Mouse (Mus musculus): Measurements from ENCODE around the gene Ablim1.

The Ablim1 gene

DNA sequence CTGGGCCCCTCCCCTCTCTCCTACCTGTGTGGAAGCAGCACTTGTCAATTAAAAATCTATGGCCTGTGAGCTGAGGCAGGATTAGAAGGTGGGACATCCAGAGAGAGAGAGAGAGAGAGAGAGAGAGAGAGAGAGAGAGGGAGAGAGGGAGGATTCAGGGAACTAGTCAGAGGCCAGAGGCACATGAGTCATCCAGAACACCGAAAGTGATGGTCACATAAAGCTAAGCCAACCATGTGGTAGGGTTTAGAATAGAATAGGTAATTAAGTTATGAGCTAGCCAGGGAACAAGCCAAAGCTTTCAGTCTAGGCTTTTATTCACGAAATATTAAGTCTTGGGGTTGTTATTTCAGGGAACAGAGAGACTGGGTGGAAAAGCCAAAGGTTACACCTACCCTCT lies 10.1 kb downstream of the Ablim1 start:
- no peak for DNase-seq (ENCODE audit: low read depth, low spot score)

GRCm38 (mm10) chr19:57301961-57302395 lies 12.7 kb downstream of the Ablim1 start:
- DNase-seq (ENCODE audit: low read depth, low spot score): no peak

DNA sequence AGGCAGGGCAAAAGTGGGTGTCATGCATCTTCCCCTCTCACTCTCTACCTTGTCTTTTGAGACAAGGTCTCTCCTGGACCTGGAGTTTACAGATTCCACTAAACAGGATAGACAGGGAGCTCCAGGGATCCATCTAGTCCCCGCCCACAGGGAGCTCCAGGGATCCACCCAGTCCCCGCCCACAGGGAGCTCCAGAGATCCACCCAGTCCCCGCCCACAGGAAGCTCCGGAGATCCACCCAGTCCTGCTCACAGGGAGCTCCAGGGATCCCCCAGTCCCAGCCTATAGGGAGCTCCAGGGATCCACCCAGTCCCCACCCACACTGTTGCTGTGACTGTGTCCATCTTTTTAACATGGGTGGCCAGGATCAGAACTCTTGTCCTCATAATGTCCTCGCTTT lies 16.7 kb downstream of the Ablim1 start:
- no peak for DNase-seq (ENCODE audit: low read depth, low spot score)

GRCm38 (mm10) chr19:57297447-57297846 lies 17.3 kb downstream of the Ablim1 start:
- DNase-seq (ENCODE audit: low read depth, low spot score): no peak

DNA sequence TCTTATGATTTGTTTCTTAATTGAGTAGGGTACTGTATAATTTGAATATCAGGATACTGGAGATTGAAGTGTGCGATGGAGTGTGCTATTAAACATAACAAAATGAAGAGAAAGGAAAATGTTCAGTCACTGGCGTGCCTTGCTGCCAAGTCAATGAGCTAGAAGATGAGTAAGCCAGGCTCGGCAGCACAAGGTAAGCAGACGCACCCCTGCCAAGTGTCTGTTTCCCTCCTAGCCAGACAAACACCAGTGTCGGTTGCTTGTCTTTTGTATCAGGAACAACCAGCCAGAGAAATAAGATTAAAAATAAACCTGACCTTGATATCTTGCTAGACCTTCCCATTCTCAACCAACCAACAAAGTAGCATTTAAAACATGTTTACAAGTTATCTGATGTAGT lies 18.2 kb downstream of the Ablim1 start:
- no peak for DNase-seq (ENCODE audit: low read depth, low spot score)

- no peak for DNase-seq (ENCODE audit: low read depth, low spot score)
Observed at GRCm38 (mm10) chr19:57295521-57295920, 19.2 kb downstream of the Ablim1 start.

- DNase-seq (ENCODE audit: low read depth, low spot score): no peak
Observed at GRCm38 (mm10) chr19:57294356-57294755, 20.4 kb downstream of the Ablim1 start.

DNA sequence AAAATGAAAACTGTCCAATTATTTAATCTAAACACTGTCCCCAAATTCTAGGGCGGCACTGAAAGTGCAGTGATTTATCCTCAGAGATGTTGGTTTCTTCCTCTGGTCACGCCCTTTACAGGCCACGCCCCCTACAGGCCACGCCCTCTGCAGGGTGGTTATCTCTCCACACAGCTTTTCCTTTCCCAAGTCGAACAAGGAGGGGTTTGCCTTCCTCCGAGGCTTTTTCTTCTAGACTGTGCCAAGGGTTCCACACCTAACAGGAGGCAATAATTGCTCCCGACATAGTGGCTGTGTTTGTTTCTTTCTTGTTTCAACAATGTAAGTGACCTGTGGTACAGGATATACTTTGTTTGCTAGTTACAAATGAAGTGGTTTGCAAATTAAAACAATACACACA lies 21.0 kb downstream of the Ablim1 start:
- DNase-seq (ENCODE audit: low read depth, low spot score): no peak

- DNase-seq (ENCODE audit: low read depth, low spot score): no peak
Observed at GRCm38 (mm10) chr19:57283310-57283709, 31.4 kb downstream of the Ablim1 start.

DNA sequence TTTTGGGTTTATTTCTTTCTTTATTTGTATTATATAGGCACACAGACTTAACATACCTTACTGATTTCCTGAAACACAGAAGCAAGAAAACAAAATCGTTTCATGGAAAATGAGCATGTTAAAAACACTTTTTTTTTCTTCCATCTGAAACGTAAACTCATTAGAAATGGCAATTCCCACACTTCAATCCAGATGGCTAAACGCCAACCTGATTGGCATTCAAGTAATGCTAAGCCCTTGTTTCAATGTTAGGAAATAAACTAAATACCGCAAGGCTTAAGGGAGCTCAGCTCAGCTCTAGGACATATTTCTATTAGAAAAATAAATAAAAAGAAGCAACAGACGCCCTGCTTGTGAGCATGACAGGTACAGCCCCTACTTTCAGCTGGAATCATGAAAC lies 32.1 kb downstream of the Ablim1 start:
- DNase-seq (ENCODE audit: low read depth, low spot score): no peak

DNA sequence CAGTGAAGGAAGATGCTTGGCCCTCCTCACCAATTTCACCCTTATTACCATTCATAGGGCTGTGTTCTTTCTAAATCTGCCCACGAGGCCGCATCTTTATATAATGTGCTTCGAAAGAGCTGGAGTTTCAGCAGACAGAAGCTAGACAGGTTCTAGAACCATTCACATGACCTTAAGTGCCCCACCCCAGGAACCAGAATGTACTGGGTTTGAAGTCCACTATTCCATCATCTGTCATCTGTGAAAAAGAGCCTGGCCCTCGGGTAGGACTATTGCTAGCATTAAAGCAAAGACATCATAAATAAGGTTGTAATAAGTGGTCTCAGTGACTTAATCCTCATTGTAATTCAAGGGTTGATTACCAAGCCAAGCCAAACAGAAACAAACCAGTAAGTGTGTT lies 35.1 kb downstream of the Ablim1 start:
- no peak for DNase-seq (ENCODE audit: low read depth, low spot score)

DNA sequence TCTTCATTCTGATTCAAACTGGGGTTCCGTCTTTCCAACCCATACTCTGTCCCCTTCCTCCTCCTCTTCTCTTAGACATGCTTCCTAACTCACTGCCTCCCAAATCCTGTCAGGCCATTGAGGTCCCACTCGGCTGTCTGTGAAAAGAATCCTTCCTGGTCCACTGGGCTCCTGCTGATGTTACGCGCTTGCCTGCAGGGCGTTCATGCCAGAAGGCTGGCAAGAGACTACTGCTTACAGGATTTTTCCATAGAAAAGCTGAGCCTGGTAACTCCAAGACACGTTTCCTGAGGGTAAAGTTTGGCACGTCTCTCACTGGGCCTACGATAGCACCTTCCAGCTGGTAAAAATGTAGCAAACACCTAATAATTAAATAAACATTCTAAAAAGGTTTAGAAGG lies 36.5 kb downstream of the Ablim1 start:
- no peak for DNase-seq (ENCODE audit: low read depth, low spot score)

GRCm38 (mm10) chr19:57277010-57277409 lies 37.7 kb downstream of the Ablim1 start:
- DNase-seq (ENCODE audit: low read depth, low spot score): no peak

DNA sequence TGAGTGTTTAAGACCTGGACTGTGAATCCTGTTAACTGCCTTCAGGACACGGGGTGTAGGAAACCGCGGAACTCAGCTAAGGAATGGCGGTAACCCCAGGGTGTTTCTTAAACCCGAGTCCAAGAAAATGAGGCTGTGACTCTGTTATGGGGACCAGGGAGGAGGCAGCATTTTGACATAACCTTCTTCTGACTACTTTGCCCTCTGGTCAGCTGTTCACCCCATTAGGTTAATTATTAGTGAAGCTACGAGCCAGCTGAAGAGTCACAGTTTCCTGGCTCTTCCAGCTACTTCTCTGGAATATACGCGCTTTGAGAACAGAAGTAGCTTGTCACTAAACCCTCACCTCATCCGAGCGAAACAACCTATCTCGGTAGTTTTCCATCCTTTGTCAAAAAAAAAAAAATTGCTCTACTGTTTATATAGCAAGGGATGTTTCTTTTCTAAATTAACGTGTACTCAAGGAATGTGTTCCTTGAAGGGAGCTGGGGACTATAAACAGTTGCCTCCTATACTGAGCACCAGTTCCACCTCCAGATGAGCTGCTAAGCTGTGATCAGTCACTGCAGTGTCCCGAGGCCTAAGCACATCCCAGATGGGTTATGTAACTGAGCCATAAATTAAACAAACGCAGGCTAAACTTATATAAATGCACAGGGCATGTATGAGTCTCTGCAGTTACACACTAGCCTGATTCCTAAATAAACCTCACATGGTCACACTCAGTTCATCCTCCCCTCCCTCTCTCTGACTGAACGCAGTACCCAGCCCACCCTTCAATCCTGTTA lies 39.4 kb downstream of the Ablim1 start:
- no peak for DNase-seq (ENCODE audit: low read depth, low spot score)

GRCm38 (mm10) chr19:57274717-57275116 lies 40.0 kb downstream of the Ablim1 start:
- no peak for DNase-seq (ENCODE audit: low read depth, low spot score)

GRCm38 (mm10) chr19:57274286-57274685 lies 40.4 kb downstream of the Ablim1 start:
- no peak for DNase-seq (ENCODE audit: low read depth, low spot score)

- DNase-seq (ENCODE audit: low read depth, low spot score): peak; percentile 62
Observed at GRCm38 (mm10) chr19:57272824-57273613, 41.7 kb downstream of the Ablim1 start.

DNA sequence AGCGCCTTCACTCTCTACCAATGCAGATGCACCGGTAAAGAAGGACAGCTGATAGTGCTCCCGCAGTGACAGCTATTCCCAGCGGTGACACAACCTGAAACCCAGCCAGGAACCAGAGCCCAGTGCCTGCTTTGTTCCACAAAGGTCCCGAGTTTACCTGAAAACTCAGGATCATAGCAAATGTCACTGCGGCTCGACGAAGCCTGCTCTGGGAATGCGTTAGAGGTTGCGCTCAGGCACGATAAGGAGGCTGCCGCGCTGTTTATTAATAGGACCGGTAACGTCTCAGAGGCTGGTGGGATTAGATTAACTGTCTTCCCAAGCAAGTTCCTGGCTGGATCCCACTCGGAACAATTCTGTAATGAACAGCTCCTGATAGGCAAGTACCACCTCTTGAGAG lies 43.0 kb downstream of the Ablim1 start:
- no peak for DNase-seq (ENCODE audit: low read depth, low spot score)

DNA sequence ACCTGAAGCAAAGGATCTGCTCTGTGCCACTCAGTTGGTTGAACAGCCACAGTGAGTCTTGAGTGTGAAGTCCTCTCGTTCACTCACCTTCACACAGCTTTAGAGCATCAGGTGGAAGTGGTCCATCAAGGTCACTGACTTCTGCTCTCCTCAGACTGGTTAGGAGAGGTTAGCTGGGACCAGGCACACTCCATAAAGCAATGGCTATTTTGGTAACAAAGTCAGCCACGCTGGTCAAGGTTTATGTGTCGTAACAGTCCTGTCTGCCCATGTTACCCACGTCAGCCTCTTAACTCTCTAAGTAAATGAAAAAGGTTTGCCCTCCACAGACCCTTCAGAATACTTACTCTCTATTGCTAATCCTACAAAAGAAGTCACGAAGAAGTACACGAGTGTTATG lies 44.0 kb downstream of the Ablim1 start:
- DNase-seq (ENCODE audit: low read depth, low spot score): no peak

DNA sequence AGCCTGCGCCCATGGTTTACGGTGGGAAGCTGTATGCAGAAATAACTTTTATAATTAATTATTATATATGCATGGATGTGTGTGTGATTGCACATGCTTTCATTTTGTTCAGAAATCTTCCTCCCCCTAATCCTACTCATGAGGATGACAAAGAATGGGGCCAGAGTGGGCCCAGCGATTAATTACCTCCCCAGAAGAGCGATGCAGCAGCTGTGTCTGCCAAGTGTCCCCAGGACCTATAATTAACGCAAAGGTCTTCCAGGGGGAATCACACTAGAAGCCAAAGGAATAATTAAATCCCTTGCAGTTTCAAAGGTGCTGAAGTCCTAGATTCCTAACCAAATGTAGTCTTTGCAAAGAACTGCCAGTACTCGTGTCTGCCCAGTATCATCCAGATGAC lies 44.9 kb downstream of the Ablim1 start:
- no peak for DNase-seq (ENCODE audit: low read depth, low spot score)

DNA sequence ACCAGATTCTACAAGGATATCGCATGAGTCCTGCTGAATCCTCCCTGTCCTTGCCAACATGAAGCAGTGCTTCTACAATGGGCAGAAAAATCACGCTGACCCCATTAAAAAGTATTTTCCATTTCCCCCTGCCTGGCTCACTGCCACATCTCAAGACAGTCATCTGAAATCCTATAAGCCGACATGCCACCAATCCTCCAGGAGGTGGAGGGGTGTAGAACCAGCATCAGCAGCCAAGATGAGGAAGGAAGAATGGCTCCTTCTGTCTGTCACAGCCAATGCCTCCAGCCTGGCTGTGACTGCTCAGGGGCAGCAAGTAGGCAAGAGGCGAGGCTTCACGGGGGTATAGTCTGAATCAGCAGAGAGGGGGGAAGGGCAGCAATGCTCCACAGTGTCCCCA lies 47.2 kb downstream of the Ablim1 start:
- DNase-seq (ENCODE audit: low read depth, low spot score): no peak

GRCm38 (mm10) chr19:57266374-57267085 lies 48.2 kb downstream of the Ablim1 start:
- no peak for DNase-seq (ENCODE audit: low read depth, low spot score)
